Mouse (Mus musculus) adrenal gland (tissue): ENCODE measurements around the gene Me1.

Experiments used
- intact Hi-C: fragments of 180-260 bp; cut with DNase I; formaldehyde crosslinking; loops from one replicate; pipeline ENCODE4 v1.15.1; 2025
- long read RNA-seq, 2 experiments: library from polyadenylated mRNA; unstranded; transcript quantifications; one replicate each; pipeline ENCODE4 v2.0.0; 2020; ENCODE audit warnings: borderline replicate concordance in 1 of 2; ENCODE audit not compliant: insufficient replicate concordance in 1 of 2

The Me1 gene
- long read RNA-seq, experiment 1, transcript Me1-201 (14 exons, 3,288 nt): major isoform, 207 of 304 reads
- long read RNA-seq, experiment 1, partial matches to known transcripts: 58 of 304 reads
- long read RNA-seq, experiment 1, other reads (novel, unspliced or antisense): 39 of 304 reads
- long read RNA-seq, experiment 2, transcript Me1-201 (14 exons, 3,288 nt): major isoform, 263 of 468 reads
- long read RNA-seq, experiment 2, partial matches to known transcripts: 140 of 468 reads
- long read RNA-seq, experiment 2, other reads (novel, unspliced or antisense): 65 of 468 reads

GRCm38 (mm10) chr9:86695818-86696261 is at the start of gene Me1:
TSS of gene Me1 (minus strand) at chr9:86695953.
- intact Hi-C loops: no loop called here

GRCm38 (mm10) chr9:86744041-86744440 is 48.3 kb upstream of the Me1 start:
- intact Hi-C loops: loop anchor here (5.0 kb wide), 1 partner anchor 52 kb away; no protein-coding TSS in a partner anchor

DNA sequence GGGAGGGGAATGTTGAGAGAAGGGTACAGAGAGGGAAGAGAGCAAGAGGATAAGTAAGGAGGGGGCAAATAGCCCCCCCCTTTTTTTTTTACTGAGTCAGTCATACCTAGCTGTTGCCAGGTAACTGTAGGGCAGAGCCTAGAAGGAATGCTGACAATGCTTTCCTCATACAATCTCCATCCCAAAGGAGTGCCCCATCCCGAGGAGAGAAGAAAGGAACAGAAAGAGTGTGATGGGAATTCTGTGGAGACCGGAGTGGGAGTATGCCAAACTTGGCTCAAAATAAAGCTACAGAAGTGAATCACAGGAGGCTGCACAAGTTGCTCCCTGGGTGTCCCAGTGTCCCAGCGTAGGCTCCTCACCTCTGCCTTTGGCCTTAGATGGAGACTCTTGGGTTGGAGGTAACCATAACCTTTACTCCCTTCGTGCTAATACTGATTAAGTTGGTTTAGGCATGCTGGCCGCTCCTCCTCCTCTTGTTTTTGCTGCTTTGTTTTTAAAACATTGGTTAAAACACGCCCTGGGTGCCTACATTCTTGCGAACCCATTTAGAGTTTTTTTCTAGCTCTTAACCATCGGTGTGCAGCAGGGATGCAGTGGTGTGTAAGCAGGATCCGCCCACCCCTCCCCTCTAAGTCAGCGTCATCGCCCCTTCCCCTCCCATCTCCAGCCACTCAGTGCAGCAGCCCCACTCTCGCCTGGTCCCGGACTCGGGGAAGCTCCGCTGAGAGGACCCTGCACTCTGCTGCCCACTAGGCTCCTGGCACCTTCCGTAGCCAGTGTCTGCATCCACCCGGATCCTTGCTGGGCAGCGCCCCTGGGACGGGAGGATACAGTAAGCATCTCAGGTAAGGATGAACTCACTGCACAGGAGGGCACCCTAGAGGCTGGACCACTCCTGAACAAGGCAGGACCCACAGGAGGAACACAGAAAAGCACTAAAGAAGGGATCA is 47.5 kb upstream of the Me1 start, which contains the start of gene Prss35:
TSS of gene Prss35 (plus strand) at position 691 of the 953 bp plus-strand sequence.
- intact Hi-C loops: loop anchor here (5.0 kb wide), 1 partner anchor 51 kb away; no protein-coding TSS in a partner anchor

DNA sequence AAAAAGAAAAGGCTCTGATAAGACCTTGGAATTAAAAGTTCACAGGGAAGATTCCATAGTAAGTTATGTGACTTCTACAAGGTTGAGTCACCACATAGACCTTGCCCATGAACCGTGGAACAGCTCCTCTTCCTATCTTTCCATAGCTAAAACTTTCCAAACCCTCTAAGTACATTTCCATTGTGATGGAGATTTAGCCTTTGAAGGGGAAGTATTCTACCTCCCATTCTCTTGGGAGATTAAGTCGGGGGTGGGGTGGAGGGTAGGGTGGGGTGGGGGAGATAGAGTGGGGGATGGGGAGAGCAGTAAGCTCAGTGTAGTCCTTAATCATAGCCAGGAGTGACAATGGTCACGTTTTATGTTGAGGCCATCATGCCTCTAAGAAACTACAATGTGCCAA is 44.2 kb upstream of the Me1 start:
- intact Hi-C loops: loop anchor here (5.0 kb wide), 1 partner anchor 48 kb away; no protein-coding TSS in a partner anchor

- intact Hi-C loops: no loop called here
Observed at GRCm38 (mm10) chr9:86738801-86739200, 43.0 kb upstream of the Me1 start.

DNA sequence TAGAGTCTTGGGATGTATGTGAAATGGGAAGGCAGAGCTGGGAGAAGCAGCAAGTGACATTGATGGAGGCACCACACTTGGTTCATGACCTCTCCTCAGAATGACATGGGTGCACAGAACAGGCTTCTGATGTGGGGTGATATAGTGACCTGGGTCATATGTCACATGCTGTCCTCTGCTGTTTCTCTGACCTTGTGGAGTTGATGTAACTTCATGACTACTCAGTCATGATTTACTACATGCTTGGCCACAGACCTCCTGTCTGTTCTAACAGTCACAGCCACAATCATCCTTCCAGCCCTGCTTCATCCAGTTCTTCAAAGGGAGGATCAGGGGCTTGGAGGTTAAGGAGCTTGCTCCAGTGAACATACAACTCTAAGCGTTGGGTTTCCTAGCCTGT is 42.3 kb upstream of the Me1 start:
- intact Hi-C loops: no loop called here

- intact Hi-C loops: no loop called here
Observed at GRCm38 (mm10) chr9:86736991-86737390, 41.2 kb upstream of the Me1 start.

- intact Hi-C loops: no loop called here
Observed at GRCm38 (mm10) chr9:86734795-86735194, 39.0 kb upstream of the Me1 start.

DNA sequence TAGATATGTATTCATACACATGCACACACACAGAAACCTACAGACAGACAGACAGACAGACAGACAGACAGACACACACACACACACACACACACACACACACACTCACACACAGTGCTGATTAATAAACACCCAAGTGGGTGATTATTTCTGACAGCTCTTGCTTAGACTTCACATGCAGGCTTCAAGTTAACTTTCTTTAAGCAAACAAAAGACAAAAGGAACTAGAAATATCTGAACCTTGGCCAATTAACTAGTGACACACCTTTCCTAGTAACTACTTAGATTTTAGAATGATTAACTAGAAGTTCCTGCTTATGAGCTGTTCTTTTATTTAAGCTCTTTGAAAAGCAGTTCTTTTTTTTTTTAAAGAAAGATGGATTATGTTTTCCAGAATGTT is 38.6 kb upstream of the Me1 start:
- intact Hi-C loops: no loop called here

GRCm38 (mm10) chr9:86729811-86730210 is 34.1 kb upstream of the Me1 start:
- intact Hi-C loops: no loop called here

- intact Hi-C loops: no loop called here
Observed at GRCm38 (mm10) chr9:86729084-86729483, 33.3 kb upstream of the Me1 start.

DNA sequence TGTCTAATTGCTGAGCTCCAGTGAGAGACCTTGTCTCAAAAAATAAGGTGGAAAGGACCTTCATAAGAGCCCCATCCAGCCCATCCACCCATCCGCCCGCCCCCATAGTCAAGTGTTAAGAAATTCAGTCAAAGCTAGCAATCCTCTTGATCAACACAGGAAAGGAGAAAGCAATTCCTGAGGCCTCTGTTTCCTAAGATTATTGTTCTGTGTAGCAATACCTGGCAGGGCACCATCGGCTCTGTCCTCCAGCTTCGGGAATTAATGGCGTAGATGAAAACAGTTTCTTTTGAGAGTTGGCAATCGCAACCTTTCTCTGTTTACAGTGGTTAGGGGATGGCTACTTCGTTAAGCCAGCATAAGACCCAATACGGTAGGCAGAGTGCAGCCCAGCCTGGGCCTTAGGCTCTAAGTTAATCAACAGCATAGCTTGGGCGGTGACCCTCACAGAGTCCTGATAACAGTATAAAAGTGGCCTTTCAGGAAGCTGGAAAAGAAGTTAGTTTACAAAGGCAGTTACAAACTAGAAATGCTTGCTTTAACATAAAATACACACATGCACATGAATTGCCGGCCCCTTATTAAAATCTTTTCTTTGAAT is 32.6 kb upstream of the Me1 start:
- intact Hi-C loops: no loop called here

DNA sequence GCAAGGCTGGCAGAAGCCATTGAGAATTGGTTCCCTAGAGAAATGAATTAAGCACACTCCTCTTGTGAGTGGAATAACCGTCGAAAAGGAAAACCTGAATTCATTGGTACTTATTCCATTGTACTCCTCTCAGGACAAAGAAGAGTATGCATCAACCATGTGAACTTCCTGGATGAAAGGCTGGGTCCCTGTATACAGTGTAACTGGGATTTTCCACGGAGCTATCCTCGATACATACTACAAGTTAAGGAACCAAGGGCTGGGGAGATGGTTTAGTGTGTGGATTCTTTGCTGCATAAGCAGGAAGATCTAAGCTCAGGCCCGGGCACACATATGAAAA is 30.6 kb upstream of the Me1 start:
- intact Hi-C loops: no loop called here

- intact Hi-C loops: no loop called here
Observed at GRCm38 (mm10) chr9:86725604-86726380, 30.0 kb upstream of the Me1 start.

- intact Hi-C loops: no loop called here
Observed at GRCm38 (mm10) chr9:86725066-86725465, 29.3 kb upstream of the Me1 start.

GRCm38 (mm10) chr9:86720794-86721193 is 25.0 kb upstream of the Me1 start:
- intact Hi-C loops: no loop called here

DNA sequence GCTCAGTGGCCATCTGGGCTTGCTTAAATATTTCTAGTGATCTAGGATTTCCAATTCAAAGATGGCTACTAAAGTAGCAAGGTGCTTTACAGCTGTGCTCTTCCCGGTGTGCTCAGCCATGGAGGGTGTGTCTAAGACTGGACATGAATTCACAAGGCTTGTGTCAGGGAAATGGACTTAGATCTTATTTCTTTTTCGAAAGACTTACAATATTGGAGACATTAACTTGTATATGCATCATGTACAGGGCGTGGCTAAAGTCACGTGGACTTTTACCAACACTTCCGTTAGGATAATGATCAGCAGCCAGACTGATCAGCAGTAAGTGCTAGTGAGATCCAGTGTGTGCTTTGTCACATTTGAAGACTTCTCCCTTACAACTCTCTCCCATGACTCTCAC is 24.5 kb upstream of the Me1 start:
- intact Hi-C loops: no loop called here

GRCm38 (mm10) chr9:86717119-86717518 is 21.4 kb upstream of the Me1 start:
- intact Hi-C loops: no loop called here

DNA sequence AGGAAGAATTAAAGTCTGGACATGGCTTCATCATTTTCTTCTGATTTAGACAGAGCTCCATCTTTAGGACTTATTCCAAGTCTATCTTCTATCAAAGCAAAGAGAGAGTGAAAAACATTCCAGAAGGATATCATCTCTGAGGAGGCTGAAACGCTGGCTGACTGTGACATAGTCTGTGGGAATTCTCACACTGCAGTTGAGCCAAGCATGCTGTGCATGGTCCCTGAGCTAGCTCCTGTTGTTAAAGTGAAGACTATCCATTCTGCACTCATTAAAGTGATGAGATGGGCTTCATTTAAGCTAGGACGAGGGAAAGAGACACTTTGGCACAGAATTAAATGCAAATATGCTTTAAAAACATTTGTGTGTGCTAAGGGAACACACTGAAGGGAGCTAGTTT is 20.8 kb upstream of the Me1 start:
- intact Hi-C loops: no loop called here

DNA sequence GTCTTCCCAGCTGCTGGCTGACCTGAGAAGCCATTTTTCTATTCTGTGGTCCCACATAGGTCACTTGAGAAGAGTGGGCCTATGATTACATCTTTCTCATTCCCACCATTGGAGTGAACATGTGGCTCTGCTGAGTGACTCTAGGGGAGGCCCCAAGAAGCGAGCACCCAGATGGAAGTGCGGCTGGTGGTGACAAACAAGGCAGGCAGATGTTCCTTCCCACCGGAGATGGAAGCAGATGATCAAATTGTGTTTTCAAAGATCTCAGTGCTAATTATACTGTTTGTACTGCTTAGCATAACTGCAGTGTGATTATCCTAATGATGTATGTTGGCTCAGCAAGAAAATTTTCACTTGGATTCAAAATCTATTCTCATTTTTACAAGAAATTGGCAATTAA is 18.3 kb upstream of the Me1 start:
- intact Hi-C loops: no loop called here

GRCm38 (mm10) chr9:86712648-86713047 is 16.9 kb upstream of the Me1 start:
- intact Hi-C loops: no loop called here
